Mouse (Mus musculus): ENCODE results near the gene Pphln1.

GRCm38 (mm10) chr15:93486066-93486465 is 87.9 kb downstream of the Pphln1 start:
- TF ChIP-seq POLR2A (IDR thresholded peaks at IDR 0.05; ENCODE audit: low read depth, low read length) = no peak
- no peak for TF ChIP-seq CTCF (conservative IDR thresholded peaks at IDR 0.05; ENCODE audit: insufficient read depth, insufficient read length, low read depth, low read length)
